Mouse (Mus musculus) cerebellum, adult 2 months (tissue): ENCODE results near the gene Gcg.

Experiments used
- CTCF ChIP-seq: fragments of 200-500 bp; IDR thresholded peaks from 2 replicates; pipeline ENCODE4 v1.5.1; 2011; ENCODE audit warnings: low read depth, mild to moderate bottlenecking, control low read depth, low read length, moderate library complexity, borderline replicate concordance; ENCODE audit not compliant: insufficient read depth
- POLR2A ChIP-seq: fragments of 200-500 bp; IDR thresholded peaks from 2 replicates; pipeline ENCODE4 v1.6.1; 2011; ENCODE audit warnings: low read length, control low read depth, borderline replicate concordance; ENCODE audit not compliant: insufficient read depth

DNA sequence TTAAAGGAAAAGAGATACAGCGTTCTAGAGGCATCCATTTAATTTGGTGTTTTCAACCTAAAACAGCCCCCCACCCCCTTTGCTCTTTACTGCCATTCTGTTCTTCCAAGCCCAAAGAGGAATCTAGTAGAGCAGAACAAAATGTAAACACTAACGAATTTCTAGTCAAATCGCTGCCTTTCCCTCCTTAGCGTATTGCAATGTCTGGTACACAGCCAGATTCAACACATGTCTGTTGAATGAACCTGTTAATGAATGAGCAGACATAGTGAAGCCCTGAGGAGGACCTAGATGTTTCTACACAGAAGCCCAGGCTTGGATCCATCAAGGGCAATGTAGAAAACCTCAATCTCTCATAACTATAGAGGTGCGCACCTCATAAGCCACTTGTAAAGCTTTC is 15.4 kb upstream of the Gcg start:
- no peak for TF ChIP-seq CTCF
- no peak for TF ChIP-seq POLR2A
